Mouse (Mus musculus) heart, postnatal 0 days (tissue): ENCODE results near the gene Smtnl1.

Experiments used
- CTCF ChIP-seq: IDR thresholded peaks from 2 replicates; pipeline ENCODE4 v1.5.1; 2016; ENCODE audit warnings: antibody characterized with exemption, control low read depth, low read depth
- EP300 ChIP-seq: IDR thresholded peaks from 2 replicates; pipeline ENCODE4 v1.6.1; 2016; ENCODE audit warnings: antibody characterized with exemption, low read depth

GRCm38 (mm10) chr2:84762295-84762694 lies 60.2 kb downstream of the Smtnl1 start:
- TF ChIP-seq CTCF (no peak), EP300 (no peak)
